Mouse (Mus musculus): ENCODE results near the gene Dhx36. TPM values are rescaled to one million over a fixed set of nuclear protein-coding genes. Genes with fewer than 3 reads are reported as not detected.

Dhx36 gene
- polyA plus RNA-seq (2017; shearing (Covaris generic)), result 11.0 TPM

DNA sequence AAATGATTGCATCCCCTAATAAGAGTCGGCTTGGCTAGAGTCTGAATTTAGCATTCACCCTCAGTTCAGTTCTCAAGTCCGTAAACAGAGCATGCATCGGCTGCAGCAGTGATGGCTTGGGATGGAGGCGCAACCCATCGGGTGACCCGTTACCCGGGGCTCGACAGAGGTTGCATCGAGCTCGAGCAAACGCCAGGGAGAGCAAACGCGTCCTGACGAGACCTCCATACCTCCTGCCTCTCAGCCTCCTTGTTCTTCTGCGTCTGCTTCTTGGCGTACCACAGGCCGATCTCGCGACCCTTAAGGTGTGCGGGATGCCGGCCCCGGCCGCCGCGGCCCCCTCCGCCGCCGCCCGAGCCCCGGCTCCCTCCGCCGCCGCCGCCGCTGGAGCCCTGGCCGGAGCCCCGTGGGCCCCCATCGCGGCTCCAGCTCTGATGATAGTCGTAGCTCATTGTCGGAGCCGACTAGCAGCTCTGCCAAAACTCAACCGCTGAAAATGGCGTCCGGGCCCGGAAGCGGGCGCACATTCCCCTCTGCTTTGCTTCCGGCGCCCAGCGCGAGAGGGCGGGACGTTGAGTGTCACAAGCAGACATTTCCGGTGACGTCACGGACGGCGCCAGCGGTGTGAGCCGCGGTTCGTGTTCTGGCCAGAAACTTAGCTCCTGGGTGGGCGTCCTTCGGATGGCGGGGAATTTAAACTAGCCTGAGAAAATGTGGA is at the start of gene Dhx36:
Dhx36 (minus strand) TSS at position 517 of the 718 bp plus-strand sequence.

Other genes starting within 250 kb of the Dhx36 start
- gene Arhgef26, start 168.7 kb downstream of the Dhx36 start, polyA plus RNA-seq (2017; shearing (Covaris generic)), result 0.15 TPM
- gene Gpr149, start 98.1 kb upstream of the Dhx36 start, polyA plus RNA-seq (2017; shearing (Covaris generic)), result not detected